Mouse (Mus musculus) limb, embryonic 10.5 days (tissue): ENCODE data around the gene Gm10382. TPM values are rescaled to one million over a fixed set of nuclear protein-coding genes. Genes with fewer than 3 reads are reported as not detected.
"Not testable (repeated sequence)": the region's sequence is repeated elsewhere in the genome, so short reads cannot be mapped to it uniquely, and the experiment has no call there.

Experiments used
- DNase-seq: peaks from one replicate; pipeline ENCODE4 v3.0.0-alpha.2; 2017; ENCODE audit warnings: low spot score
- H3K27ac ChIP-seq: fragments of 300-500 bp; sonication (generic); 2 replicates; pipeline ENCODE4 v1.5.1; 2016; ENCODE audit warnings: mild to moderate bottlenecking
- H3K27me3 ChIP-seq: fragments of 300-500 bp; sonication (generic); 2 replicates; pipeline ENCODE4 v1.6.1; 2016; ENCODE audit warnings: low read depth, mild to moderate bottlenecking; ENCODE audit not compliant: poor library complexity, severe bottlenecking
- H3K36me3 ChIP-seq: fragments of 300-500 bp; sonication (generic); 2 replicates; pipeline ENCODE4 v1.6.1; 2016; ENCODE audit warnings: mild to moderate bottlenecking, moderate library complexity
- H3K4me1 ChIP-seq: fragments of 300-500 bp; sonication (generic); 2 replicates; pipeline ENCODE4 v1.6.1; 2016
- H3K4me3 ChIP-seq: fragments of 300-500 bp; sonication (generic); 2 replicates; pipeline ENCODE4 v1.5.1; 2016; ENCODE audit warnings: mild to moderate bottlenecking, moderate library complexity
- H3K9me3 ChIP-seq: fragments of 300-500 bp; sonication (generic); replicated peaks from 2 replicates; pipeline ENCODE4 v1.6.1; 2016; ENCODE audit warnings: mild to moderate bottlenecking
- WGBS: fragments of 180-500 bp; shearing (Covaris S2); methylation state at CpG from one replicate; pipeline ENCODE4 v1.1.7; 2016; 5-methylcytosine and 5-hydroxymethylcytosine counted together
- polyA plus RNA-seq: library from polyadenylated mRNA; unstranded; fragments of >200 nt; fragmentation: Nextera tagmentation; extraction: Ambion mirVana; gene quantifications from 2 replicates; pipeline ENCODE4 v1.2.1, GENCODE M21; 2016

Gene Gm10382
- polyA plus RNA-seq, 1 experiment from 2014 or later: 0.54 TPM

DNA sequence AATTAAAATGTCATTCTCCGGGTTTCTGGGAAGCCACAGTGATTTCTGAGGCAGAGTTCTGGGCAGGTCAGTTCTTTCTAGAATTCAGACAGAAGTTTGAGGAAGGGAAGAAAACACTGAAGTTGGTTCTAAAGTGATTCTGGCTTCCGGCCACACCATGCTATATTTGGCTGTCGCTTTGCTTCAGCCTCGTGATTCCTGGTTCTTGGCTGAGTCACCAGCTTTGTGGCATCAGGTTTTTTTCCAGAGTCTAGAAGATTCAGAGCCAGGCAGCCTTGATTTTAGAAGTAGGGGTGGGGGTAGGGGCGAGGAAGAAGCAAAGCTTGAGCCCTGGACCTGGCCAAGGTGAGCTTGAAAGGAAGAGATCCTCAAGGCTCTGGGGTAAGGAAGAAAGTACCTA lies 2.5 kb downstream of the Gm10382 start:
- Histone ChIP-seq H3K4me3 (no peak overlapping the region), H3K27ac (peak overlapping the region; percentile 36; the same call in 1 of the 2 replicates), H3K36me3 (peaks cover 12% of the 10 kb centered on the region), H3K9me3 (no peaks in the 10 kb centered on the region), H3K4me1 (peaks cover 38% of the 10 kb centered on the region), H3K27me3 (no peaks in the 10 kb centered on the region)
- 91% methylated on average over 5 of the region's 5 CpGs for WGBS
- DNase-seq: no peak

- 97% methylated on average over 4 of the region's 4 CpGs for WGBS
- not testable (repeated sequence) for H3K4me3 ChIP-seq, H3K9me3 ChIP-seq, H3K27me3 ChIP-seq, DNase-seq
- Histone ChIP-seq H3K4me1 (peaks cover 38% of the 10 kb centered on the region), H3K36me3 (peaks cover 10% of the 10 kb centered on the region), H3K27ac (peak overlapping the region; percentile 97)
These were observed 3.1 kb downstream of the Gm10382 start for GRCm38 (mm10) chr5:125392176-125392575.

- DNase-seq: no peak
- Histone ChIP-seq H3K27ac (peak overlapping the region; percentile 97), H3K36me3 (peaks cover 9% of the 10 kb centered on the region), H3K27me3 (peaks cover 6% of the 10 kb centered on the region; the same call in 1 of the 2 replicates), H3K4me3 (peak overlapping the region; percentile 44), H3K9me3 (no peaks in the 10 kb centered on the region), H3K4me1 (peaks cover 38% of the 10 kb centered on the region)
- WGBS: 51% methylated on average over 1 of the region's 1 CpGs
These were observed 3.5 kb downstream of the Gm10382 start for GRCm38 (mm10) chr5:125392618-125392976.

- Histone ChIP-seq H3K4me3 (peak overlapping the region; percentile 44), H3K27me3 (peaks cover 6% of the 10 kb centered on the region; the same call in 1 of the 2 replicates), H3K4me1 (peaks cover 38% of the 10 kb centered on the region), H3K27ac (peak overlapping the region; percentile 97), H3K36me3 (peaks cover 7% of the 10 kb centered on the region), H3K9me3 (no peaks in the 10 kb centered on the region)
- 1% methylated on average over 20 of the region's 20 CpGs for WGBS
- peak; percentile 92 for DNase-seq
These were observed 4.0 kb downstream of the Gm10382 start for GRCm38 (mm10) chr5:125392977-125393621.

DNA sequence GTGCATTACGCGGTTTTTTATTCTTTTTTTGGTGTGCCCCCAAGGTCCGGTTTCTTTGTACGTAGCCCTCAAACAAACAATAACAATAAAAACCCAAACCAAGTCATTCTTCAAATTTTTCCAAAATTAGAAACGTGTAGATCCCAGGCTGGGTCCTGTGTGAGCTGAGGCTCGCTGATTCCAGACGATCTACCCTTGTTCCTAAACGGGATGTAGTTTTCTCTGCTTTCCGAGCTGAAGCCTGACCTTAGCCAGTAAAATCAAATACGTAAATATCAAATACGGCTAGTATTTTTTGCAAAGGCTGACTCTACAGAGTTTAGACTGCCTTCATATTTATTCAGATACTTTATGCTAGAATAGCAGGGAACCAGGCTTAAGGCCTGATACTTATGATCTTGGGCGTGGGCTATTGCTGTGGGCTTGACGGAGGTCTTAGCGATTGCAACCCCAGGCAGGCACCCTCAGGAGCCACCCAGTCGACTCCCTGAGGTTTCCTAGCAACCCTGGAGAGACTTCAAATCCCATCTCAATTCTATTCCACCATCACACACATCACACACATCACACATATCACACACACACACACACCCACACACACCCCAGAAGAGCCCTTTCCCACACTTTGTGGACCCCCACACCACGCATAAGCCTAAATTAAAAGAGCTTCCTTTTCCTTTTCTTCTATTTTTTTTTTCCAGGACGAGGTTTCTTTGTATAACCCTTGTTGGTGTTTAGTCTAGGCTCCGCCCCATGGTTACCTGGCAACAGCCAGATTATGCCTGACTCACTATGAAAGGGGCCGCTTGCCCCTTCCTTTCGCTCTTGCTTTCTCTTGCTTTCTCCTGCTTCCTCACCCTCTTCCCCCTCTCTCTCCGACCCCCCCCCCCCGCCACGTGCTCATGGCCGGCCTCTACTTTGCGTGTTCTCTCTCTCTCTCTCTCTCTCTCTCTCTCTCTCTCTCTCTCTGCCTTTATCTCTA lies 4.8 kb downstream of the Gm10382 start:
- Histone ChIP-seq H3K27me3 (peaks cover 14% of the 10 kb centered on the region), H3K9me3 (no peaks in the 10 kb centered on the region), H3K4me1 (peaks cover 32% of the 10 kb centered on the region), H3K4me3 (peak overlapping the region; percentile 44), H3K27ac (peak overlapping the region; percentile 97), H3K36me3 (no peaks in the 10 kb centered on the region)
- 28% methylated on average over 23 of the region's 25 CpGs for WGBS
- DNase-seq: peak; percentile 84

GRCm38 (mm10) chr5:125395008-125395407 lies 5.9 kb downstream of the Gm10382 start:
- 78% methylated on average over 3 of the region's 3 CpGs for WGBS
- DNase-seq: no peak
- Histone ChIP-seq H3K36me3 (no peaks in the 10 kb centered on the region), H3K27me3 (peaks cover 16% of the 10 kb centered on the region), H3K4me1 (peaks cover 32% of the 10 kb centered on the region), H3K9me3 (no peaks in the 10 kb centered on the region), H3K4me3 (0 out of 2 replicates have a peak overlapping the region, but pooled peaks have one; percentile 44), H3K27ac (peak overlapping the region; percentile 97)

GRCm38 (mm10) chr5:125400903-125401302 lies 11.8 kb downstream of the Gm10382 start:
- H3K27me3 ChIP-seq: peaks cover 27% of the 10 kb centered on the region
- no peak overlapping the region for H3K27ac ChIP-seq
- no peaks in the 10 kb centered on the region for H3K9me3 ChIP-seq
- H3K4me3 ChIP-seq: no peak overlapping the region
- 55% methylated on average over 7 of the region's 7 CpGs for WGBS
- peaks cover 9% of the 10 kb centered on the region; the same call in 1 of the 2 replicates for H3K4me1 ChIP-seq
- DNase-seq: no peak
- H3K36me3 ChIP-seq: no peaks in the 10 kb centered on the region

DNA sequence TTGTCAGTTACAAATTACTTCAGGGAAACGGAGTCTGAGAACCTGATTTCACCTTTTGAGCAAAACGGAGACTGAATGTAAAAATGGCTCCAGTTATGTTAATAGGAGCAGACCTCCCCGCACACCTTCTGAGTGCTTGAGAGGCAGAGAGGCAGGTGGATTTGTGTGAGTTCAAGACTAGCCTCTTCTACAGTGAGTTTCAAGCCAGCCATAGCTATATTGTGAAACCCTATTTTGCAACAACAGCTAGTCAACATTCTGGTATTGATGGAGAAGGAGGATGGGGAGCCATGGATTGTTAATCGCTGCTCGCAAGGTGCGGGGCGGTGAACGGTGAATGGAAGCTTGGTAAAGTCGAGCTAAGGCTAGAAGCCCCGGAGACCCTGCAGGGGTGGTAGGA lies 13.4 kb downstream of the Gm10382 start:
- Histone ChIP-seq H3K4me1 (peaks cover 20% of the 10 kb centered on the region), H3K27me3 (peaks cover 21% of the 10 kb centered on the region), H3K4me3 (peak overlapping the region; percentile 6; the same call in 1 of the 2 replicates), H3K27ac (no peak overlapping the region), H3K36me3 (no peaks in the 10 kb centered on the region), H3K9me3 (no peaks in the 10 kb centered on the region)
- no peak for DNase-seq
- WGBS: 44% methylated on average over 10 of the region's 10 CpGs

GRCm38 (mm10) chr5:125402991-125403390 lies 13.9 kb downstream of the Gm10382 start:
- no peaks in the 10 kb centered on the region for H3K9me3 ChIP-seq
- 46% methylated on average over 6 of the region's 6 CpGs for WGBS
- DNase-seq: no peak
- H3K4me3 ChIP-seq: peak overlapping the region; percentile 6; the same call in 1 of the 2 replicates
- no peak overlapping the region for H3K27ac ChIP-seq
- no peaks in the 10 kb centered on the region for H3K36me3 ChIP-seq
- peaks cover 21% of the 10 kb centered on the region for H3K27me3 ChIP-seq
- peaks cover 23% of the 10 kb centered on the region for H3K4me1 ChIP-seq

- Histone ChIP-seq H3K36me3 (no peaks in the 10 kb centered on the region), H3K4me1 (peaks cover 31% of the 10 kb centered on the region), H3K4me3 (peak overlapping the region; percentile 74), H3K9me3 (no peaks in the 10 kb centered on the region), H3K27ac (no peak overlapping the region), H3K27me3 (peaks cover 15% of the 10 kb centered on the region)
- 13% methylated on average over 31 of the region's 31 CpGs for WGBS
- peak; percentile 82 for DNase-seq
These were observed 14.7 kb downstream of the Gm10382 start for GRCm38 (mm10) chr5:125403481-125404465.

GRCm38 (mm10) chr5:125404536-125404902 lies 15.4 kb downstream of the Gm10382 start:
- peaks cover 32% of the 10 kb centered on the region for H3K4me1 ChIP-seq
- no peaks in the 10 kb centered on the region for H3K9me3 ChIP-seq
- H3K27me3 ChIP-seq: peaks cover 12% of the 10 kb centered on the region
- H3K36me3 ChIP-seq: no peaks in the 10 kb centered on the region
- WGBS: 4% methylated on average over 7 of the region's 7 CpGs
- peak overlapping the region; percentile 86 for H3K27ac ChIP-seq
- peak overlapping the region; percentile 74 for H3K4me3 ChIP-seq
- DNase-seq: no peak

DNA sequence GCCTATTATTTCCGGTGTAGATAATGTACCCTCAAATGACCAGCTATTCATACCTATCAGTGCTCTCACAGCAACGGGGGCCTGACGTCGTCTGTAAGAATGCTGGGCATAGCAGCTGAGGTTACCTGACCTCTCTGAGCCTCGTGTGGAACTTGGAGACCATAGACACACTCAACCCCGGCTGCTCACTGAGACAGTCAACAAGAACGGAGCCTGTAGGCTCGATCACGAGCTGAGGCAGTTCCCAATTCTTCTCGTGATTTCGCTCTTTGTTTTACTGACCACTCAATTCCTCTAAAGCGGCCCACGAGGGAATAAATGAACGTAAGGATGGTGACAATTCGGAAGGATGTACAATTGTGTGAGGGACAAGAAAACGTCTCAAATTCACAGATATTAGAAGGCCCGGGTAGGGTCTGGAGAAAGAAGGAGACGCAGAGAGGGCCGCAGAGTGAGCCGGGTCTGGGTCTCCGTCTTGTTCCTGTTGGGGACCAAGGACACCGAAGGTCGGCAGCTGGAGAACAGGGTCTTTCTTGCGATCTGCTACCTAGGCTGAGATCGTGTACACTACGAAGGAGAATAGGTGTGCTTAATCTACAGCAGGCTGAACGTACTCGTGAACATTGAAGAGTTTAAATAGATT lies 15.9 kb downstream of the Gm10382 start:
- H3K27ac ChIP-seq: peak overlapping the region; percentile 86
- H3K36me3 ChIP-seq: no peaks in the 10 kb centered on the region
- no peaks in the 10 kb centered on the region for H3K9me3 ChIP-seq
- H3K4me3 ChIP-seq: peak overlapping the region; percentile 74
- DNase-seq: peak; percentile 82
- H3K27me3 ChIP-seq: peaks cover 12% of the 10 kb centered on the region
- WGBS: under 1% methylated on average over 28 of the region's 28 CpGs
- H3K4me1 ChIP-seq: peaks cover 37% of the 10 kb centered on the region
